Mouse (Mus musculus): ENCODE data around the gene Psd. TPM values are rescaled to one million over a fixed set of nuclear protein-coding genes. Genes with fewer than 3 reads are reported as not detected.

Gene Psd
- total RNA-seq, 2 experiments from 2014 or later: 0.14 to 0.36 TPM

DNA sequence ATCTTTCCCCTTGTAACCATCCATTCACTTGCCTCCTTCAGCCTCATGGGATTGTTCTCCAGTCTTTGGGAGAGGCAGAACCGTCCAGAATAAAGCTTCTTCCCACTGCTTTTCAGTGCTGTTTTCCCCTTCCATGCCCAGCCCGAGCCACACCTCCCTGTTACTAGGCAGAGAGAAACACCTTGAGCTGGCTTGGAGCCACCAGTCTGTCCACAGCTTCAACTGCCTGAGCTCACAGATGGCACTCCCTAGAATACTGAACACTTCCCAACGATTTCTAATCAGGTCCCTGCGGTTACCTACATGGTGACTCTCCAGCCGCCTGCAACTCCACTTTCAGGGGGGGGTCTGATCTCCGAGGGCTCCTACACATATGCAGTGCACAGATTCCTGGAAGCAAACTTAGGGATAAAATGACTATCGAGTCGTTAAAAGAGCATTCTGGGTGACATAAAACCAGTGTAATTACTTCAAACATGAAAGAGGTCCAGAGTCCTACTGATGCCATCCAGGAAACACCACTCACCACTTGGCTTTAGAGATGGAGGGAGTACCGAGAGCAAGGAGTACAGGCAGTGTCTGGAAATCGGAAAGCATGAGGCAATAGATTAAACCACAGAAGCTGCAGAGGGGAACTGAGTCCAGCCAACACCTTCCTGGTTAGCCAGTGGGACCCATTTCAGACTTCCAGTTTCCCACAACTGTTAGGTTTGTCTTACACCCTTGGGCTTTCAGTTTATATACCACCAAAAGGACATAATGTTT, 23.4 kb upstream of the Psd start, which contains the start of gene 2310034G01Rik:
2310034G01Rik (minus strand) TSS at position 135 of the 765 bp plus-strand sequence.
- H3K4me3 ChIP-seq: peak within 1 kb of the TSS; percentile 92
- no peak for TF ChIP-seq CTCF (IDR thresholded peaks at IDR 0.05)
- DNase-seq: no peak
- H3K27ac ChIP-seq: peak within 1 kb of the TSS; percentile 86
- intact Hi-C loops (cut with DNase I): no loop called here

DNA sequence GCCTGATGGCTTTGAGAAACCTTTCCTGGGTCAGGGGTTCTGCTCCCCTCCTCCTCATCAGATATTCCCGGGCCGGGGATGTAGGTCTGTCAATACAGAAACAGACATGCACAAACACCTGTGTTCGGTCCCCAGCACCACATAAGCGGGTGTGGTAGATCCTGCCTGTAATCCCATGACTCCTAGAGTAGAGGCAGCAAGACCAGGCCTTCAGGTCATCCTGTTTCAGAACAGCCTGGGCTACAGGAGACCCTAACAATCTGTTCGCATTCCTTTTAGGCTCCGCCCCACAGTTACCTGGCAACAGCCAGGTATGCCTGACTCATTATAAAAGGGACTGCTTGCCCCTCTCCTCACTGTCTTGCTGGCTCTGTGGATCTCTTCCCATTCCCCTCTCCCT, 22.6 kb upstream of the Psd start:
- peak overlapping the region; percentile 86 for H3K27ac ChIP-seq
- peak overlapping the region; percentile 92 for H3K4me3 ChIP-seq
- DNase-seq: no peak
- intact Hi-C loops (cut with DNase I): no loop called here
- no peak for TF ChIP-seq CTCF (IDR thresholded peaks at IDR 0.05)

DNA sequence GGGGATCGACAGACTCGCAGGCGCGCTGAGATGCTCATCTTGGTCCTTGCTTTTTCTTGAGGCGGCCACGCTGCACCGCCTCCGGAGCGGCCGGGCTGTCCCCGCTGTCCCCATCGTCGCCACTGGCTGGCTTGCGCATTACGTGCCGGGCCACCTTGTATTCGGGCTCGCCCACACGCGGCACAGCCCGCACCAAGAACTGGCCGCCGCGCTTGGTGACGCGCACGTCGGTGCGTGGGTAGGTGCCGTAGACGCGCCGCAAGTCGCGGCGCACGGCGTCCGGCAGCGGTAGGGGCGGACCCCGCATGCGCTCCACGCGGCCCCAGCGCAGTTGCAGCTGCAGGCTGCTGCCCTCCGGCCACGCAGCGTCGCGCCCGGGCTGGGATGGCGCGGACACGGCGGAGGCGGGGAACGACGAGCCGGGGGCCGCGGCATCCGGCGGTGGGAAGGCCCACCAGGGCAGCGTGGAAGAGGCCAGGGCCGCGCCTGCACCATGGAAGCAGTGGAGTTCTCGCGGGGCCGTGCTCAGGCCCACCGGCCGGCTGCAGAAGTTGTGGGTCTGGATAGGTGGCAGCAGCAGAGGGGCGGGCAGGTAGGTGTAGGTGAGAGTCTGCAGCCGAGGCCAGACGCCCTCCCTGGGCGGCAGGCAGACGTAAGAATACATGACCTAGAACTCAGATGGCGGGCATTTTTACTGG, 22.0 kb upstream of the Psd start:
- Histone ChIP-seq H3K4me3 (peak overlapping the region; percentile 92), H3K27ac (peak overlapping the region; percentile 86)
- no peak; the same call in 1 of the 2 replicates for TF ChIP-seq CTCF (IDR thresholded peaks at IDR 0.05)
- intact Hi-C loops (cut with DNase I): no loop called here
- DNase-seq: peak; percentile 90

DNA sequence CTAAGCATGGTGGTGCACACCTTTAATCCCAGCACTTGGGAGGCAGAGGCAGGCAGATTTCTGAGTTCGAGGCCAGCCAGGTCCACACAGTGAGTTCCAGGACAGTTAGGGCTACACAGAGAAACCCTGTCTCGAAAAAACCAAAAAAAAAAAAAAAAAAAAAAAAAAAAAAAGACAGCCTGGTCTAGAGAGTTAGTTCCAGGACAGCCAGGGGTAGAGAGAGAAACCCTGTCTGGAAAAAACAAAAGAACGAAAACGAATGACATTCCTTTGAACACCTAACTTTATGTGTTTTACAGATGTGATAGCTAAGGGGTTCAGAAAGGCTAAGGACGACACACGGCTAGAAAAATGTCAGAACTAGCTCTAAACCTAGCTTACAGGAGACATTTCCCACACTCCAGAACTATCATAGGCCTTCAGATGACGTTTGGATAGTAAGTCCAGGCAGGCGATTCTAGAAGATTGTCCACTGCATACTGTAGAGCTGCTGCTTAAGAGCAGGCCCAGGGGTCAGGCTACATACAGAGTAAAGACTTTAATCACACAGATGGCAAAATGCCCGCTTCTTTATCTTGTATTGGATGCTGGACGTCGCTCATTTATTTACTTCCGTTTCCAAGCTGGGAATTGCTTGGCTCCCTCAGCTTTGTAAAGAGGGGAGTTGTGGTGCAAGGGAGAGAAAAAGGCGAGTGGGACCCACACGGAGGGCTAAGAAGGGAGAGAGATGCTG, 21.1 kb upstream of the Psd start:
- no peak for DNase-seq
- no peak for TF ChIP-seq CTCF (IDR thresholded peaks at IDR 0.05)
- peak overlapping the region; percentile 92 for H3K4me3 ChIP-seq
- peak overlapping the region; percentile 86 for H3K27ac ChIP-seq
- intact Hi-C loops (cut with DNase I): no loop called here

DNA sequence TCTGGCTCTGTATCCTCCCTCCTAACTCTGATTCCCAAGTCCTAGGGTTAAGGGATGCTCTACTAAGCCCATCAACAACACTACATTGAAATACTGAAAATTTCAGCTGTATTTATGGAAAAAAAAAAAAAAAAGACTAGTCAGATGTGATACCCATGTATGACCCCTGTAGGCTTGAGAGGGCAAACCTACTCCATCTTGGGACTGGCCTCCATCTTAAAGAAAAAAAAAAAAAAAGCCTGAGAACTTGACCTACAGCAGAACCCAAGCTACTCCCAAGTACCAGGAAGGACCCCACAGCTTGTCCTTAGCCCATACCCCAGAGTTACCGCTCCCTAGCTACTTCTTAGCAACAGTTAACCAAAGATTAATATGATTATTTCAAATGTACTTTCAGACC, 20.2 kb upstream of the Psd start:
- Histone ChIP-seq H3K4me3 (no peak overlapping the region), H3K27ac (no peak overlapping the region)
- no peak for DNase-seq
- TF ChIP-seq CTCF (IDR thresholded peaks at IDR 0.05): no peak
- intact Hi-C loops (cut with DNase I): no loop called here

DNA sequence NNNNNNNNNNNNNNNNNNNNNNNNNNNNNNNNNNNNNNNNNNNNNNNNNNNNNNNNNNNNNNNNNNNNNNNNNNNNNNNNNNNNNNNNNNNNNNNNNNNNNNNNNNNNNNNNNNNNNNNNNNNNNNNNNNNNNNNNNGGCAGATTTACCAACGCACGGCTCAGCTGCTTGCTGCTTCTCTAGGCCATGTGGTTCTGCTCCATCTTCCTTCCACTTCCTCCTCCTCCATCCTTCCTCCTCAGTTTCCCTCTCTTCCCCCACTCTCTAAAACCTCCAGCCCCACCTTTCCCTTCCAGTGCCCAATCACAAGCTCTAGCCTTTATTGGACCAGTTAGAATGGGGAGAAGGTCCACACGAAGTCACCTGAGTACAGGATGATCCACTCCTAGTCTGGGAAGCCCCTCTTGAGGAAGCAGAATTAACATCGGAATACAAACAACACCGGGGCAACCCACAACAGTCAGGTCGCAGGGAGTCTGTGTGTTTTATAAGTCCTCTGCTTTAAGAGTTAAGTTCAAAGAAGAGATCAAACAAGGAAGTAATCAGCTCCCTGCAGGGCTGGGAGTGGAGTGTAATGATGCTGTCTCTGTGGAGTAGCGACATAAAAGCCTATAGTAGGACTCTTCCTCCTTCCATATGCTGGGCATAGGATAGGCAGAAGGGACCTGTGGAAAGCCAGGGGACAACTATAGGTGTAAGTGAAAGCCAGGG, 17.9 kb upstream of the Psd start:
- intact Hi-C loops (cut with DNase I): no loop called here
- TF ChIP-seq CTCF (IDR thresholded peaks at IDR 0.05): no peak
- no peak for DNase-seq
- Histone ChIP-seq H3K27ac (no peak overlapping the region), H3K4me3 (no peak overlapping the region)

DNA sequence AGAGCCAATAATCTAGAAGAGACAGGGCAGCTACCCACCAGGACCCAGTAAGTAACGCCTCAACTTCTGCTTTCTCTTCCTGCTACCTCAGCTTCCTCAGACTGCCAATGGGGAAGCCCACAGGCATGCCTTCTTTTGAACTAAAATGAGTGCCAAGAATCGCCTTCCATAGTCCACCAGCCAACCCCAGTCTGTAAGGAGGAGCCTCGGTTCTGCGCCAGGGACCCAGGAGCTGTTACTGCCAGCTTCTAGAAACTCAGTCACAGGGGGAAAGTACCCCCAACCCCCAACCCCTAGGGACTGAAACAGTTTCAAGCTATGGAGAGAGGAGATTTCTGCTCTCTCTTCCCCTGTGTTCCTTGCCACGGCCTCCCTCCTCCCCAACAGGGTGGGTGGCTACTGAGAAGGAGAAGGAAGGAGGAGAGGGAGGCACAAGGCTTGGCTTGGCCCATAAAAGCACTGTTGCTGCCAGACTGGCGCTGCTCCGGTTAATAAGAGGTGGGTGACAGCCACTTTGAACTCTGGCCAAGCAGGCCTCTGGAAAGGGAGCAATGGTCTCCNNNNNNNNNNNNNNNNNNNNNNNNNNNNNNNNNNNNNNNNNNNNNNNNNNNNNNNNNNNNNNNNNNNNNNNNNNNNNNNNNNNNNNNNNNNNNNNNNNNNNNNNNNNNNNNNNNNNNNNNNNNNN, 12.5 kb upstream of the Psd start:
- Histone ChIP-seq H3K27ac (peak overlapping the region; percentile 93), H3K4me3 (peak overlapping the region; percentile 83; the same call in 1 of the 2 replicates)
- DNase-seq: no peak
- TF ChIP-seq CTCF (IDR thresholded peaks at IDR 0.05): no peak
- intact Hi-C loops (cut with DNase I): loop anchor here (2.0 to 10.0 kb wide), 2 partner anchors 17 to 105 kb away; no protein-coding TSS in a partner anchor

DNA sequence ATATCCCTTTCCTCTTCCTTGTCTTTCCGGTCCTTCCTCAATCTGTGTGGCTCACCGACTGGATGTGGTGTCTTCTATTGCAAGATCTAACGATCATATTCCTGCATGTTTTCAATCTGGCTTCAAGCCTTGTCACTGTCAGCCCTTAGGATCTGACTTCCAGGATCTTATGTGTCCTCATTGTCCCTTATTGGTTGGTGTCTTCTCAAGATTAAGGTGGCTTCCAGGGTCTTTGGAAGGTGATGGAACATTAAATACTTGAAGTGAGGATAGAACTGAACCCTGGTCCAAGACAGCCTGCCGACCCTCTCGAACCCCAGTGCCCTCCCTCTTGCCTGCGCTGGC, 12.0 kb upstream of the Psd start:
- TF ChIP-seq CTCF (IDR thresholded peaks at IDR 0.05): no peak
- H3K27ac ChIP-seq: peak overlapping the region; percentile 93
- H3K4me3 ChIP-seq: peak overlapping the region; percentile 83
- DNase-seq: no peak
- intact Hi-C loops (cut with DNase I): loop anchor here (2.0 to 10.0 kb wide), 2 partner anchors 18 to 106 kb away; no protein-coding TSS in a partner anchor

DNA sequence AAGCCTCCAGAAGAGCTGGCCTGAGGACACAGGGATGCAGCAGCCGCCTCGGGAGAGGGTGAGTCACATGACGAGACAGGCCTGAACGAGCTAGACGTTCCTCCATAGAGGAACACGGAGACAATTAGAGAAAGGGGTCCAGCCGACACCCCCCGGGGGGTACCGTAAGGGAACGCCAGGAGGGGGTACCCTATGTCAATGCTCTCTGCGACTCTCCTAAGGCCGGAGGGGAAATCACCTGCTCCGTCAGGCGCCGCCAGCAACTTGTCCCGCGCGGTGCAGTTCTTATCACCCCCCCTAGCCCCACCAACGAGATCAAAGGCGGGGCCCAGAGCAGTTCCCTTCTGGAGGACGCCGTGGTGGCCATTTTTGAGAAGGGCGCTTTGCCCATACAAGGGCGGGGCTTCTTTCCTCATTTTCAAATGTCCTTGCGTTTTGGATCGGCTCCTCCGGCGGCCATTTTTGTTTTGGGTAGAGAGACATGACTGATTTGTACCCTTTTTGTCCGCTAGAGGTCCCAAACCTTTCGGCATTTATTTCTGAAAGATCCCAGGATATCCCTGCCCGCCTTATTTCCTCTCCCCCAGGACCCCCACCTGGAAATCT, 11.5 kb upstream of the Psd start, which contains the start of gene Cuedc2:
Cuedc2 (minus strand) TSS at position 372 of the 606 bp plus-strand sequence.
- peak; percentile 80 for TF ChIP-seq CTCF (IDR thresholded peaks at IDR 0.05)
- DNase-seq: peak; percentile 95
- Histone ChIP-seq H3K27ac (peak within 1 kb of the TSS; percentile 93), H3K4me3 (peak within 1 kb of the TSS; percentile 83)
- intact Hi-C loops (cut with DNase I): loop anchor here (2.0 to 10.0 kb wide), 2 partner anchors 18 to 106 kb away; no protein-coding TSS in a partner anchor

DNA sequence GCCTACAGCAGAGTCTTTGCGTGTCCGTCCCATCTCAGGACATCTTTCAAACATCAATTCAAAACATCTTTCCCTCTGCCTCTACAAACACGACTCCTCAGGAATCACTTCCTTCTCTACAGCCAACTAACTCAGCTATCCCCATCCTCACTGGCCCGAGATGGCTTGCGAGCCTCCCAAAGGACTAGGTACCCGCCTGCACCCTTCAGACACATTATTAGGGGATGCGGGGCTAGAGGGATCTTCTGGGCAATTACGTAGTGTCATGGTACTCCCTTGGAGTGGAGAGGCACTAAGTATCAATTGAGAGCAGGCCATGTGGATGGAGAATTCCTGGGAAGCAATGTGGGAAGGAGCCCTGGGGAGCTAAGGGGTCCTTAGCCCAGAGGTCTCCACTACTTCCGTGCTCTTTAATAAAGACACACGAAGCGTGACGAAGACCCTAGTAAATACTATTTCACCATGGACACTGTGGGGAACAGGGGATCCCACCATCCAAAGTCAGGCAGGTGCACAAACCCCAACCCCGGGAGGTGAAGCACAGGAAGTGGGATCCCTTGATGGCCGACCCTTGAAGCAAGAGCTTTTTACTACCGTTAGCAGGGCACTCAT, 10.9 kb upstream of the Psd start:
- peak overlapping the region; percentile 83 for H3K4me3 ChIP-seq
- peak overlapping the region; percentile 93 for H3K27ac ChIP-seq
- DNase-seq: no peak
- no peak for TF ChIP-seq CTCF (IDR thresholded peaks at IDR 0.05)
- intact Hi-C loops (cut with DNase I): loop anchor here (2.0 to 10.0 kb wide), 2 partner anchors 19 to 107 kb away; no protein-coding TSS in a partner anchor

DNA sequence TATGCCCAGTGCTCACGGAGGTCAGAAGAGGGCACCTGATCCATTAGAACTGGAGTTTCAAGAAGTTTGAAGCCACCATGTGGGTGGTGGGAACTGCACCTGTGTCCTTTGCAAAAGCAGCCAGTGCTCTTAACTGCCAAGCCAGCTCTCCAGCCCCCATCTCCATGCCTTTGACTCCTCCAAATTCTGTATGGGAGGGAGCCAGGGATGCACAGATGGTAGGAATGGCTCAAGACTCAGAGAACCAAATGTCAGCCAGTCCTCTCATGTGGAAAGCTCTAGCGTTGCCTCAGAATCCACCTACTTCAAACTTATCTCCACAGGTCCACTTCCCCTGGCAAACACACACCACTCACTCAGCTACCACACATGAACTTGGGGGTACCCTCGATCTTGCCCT, 7.0 kb upstream of the Psd start:
- TF ChIP-seq CTCF (IDR thresholded peaks at IDR 0.05): no peak
- intact Hi-C loops (cut with DNase I): loop anchor here (10.0 kb wide), 1 partner anchor 111 kb away; no protein-coding TSS in a partner anchor
- no peak overlapping the region for H3K27ac ChIP-seq
- DNase-seq: no peak
- no peak overlapping the region for H3K4me3 ChIP-seq

Measured in gastrocnemius, adult 2 months (tissue).